Mouse (Mus musculus): ENCODE measurements around the gene Krt2.
A peak's percentile ranks its signal among the peaks of the same experiment; 100 is the strongest.

The Krt2 gene

DNA sequence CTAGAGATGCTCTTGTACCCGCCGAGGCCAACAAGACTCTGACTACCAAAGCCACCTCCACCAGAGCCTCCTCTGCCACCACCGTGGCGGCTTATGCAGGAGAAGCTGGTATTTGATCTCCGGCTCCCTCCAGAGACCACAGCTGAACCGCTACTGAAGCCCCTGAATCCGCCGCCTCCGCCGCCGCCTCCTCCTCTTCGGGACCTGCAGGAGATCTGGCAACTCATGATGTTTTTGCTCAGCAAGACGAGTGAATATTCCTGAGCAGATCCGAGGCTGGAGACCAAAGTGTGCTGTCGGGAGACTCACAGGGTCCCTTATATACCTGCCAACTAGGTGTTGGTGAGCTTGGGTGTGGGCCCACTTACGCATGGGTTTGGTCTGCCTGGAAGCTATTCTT is at the start of gene Krt2:
TSS of gene Krt2 (minus strand) at position 295 of the 400 bp plus-strand sequence.
- no peak for DNase-seq (ENCODE audit: low read depth)

DNA sequence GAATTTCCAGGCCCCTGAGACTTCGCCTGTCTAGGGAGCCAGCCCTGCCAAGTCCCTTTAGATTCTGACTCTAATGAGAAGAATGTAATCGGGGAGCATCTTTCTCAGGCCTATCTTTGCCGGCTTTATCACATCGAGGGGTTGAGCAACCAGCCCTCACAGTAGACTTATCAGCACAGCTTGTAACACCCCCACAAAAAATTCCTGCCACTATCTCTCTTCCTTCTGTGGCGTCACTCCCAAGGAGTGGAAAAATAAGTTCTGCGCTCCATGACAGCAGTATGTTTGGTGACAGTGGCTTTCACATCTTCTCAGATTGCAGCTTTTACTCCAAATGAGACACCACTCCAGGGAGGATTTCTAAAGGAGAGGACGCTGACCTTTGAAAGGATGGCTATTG is 48.8 kb upstream of the Krt2 start:
- no peak for DNase-seq (ENCODE audit: low read depth)

DNA sequence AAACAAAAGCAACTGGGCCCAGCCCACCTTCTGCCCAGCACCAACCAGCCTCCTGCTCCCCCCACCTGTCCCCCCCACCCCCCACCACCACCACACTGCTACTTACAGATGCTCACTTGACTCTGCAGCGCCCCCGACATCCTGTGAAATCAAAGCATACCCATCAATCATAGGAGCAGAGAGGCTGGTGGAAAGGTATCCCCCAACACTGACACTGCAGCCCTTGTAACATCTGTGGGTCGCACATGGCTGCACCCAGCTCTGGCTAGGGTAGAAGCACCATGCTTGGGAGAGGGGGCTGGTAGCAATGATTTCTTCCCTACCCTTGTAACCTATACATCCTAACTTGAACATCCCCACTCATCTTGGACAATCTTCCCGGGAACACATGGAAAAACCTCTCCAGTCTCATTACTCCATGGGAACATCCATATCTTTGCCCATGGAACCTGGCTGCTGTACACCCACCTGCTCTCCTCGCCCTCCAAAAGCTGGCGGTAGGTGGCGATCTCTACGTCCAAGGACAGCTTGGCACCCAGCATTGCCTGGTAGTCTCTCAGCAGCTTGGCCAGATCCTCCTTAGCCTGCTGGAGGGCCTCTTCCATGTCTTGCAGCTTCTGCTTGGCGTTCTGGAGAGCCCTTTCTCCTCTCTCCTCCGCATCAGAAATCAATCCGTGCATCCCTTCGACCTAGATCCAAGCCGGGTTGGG is 42.6 kb upstream of the Krt2 start:
- no peak for DNase-seq (ENCODE audit: low read depth)

DNA sequence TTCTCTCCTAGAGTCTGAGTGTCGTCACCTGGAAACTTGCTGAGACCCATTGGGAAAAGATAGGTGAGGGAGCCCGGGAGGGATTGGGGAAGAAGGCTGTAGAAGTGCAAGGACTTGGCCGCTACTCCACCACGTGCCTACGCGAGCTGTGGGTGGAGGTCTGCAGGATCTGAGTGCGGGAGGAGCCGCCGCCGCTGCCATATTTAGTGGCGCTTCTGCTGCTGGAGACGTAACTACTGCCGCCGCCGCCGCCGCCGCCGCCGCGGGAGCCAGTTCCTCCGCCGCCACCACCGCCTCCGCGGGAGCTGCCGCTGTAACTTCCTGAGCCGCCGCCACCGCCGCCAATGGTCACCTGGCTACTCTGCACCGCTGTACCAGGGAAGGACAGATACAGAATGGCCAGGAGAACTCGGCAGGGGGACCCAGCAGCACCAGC is 41.8 kb upstream of the Krt2 start:
- DNase-seq (ENCODE audit: low read depth), result no peak

DNA sequence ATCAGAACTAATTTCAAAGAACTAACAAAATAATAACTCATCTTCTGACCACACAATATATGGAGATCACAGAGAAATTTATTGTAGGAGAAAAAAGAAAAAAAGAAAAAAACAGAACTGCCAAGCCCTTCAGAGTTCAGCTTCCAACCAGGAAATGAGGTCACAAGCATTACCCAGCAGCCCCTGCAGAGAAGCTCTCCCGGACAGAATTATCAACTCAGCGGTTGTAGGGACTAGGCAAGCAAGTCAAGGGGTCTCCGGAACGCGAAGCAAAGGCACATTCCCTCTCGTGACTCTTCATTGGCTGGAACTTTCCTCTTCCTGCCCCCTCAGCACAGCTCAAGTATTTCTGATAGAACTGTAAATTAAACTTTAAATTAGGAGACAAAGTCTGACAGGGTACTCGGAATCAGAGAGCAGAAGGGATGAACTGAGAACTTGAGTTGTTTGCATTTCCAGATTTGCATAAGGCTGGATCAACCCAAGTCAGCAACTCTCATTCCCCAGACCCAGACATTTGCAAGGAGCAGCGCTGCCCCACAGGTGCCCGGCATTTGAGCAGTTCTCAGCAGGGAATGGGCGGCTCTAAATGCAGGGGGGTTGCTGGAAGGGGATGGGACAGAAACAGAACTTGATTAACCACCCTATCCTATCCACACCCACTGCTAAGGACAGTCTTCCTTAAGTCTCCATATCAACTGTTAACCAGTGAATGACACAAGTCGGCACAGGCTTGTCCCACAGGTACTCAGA is 40.9 kb upstream of the Krt2 start:
- DNase-seq (ENCODE audit: low read depth), result no peak

DNA sequence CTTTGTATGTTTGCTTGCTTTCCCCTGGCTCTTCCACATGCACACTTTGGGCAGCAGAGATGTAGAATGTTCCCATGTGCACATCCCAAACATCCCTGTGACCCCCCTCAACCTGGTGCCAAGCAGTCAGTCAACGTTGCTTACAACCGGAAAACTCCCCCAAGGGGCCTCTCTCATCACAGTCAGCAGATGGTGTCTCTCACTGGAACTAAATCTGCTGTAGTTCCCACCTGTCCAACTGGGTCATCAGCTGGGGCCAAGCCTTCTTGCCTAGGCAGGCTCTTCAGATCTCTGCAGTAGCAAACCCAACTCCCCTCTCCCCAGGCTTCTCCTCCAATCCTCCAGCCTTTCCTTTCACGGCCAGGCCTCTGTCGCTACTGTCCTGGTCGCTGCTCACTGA is 38.7 kb upstream of the Krt2 start:
- DNase-seq (ENCODE audit: low read depth), result no peak

DNA sequence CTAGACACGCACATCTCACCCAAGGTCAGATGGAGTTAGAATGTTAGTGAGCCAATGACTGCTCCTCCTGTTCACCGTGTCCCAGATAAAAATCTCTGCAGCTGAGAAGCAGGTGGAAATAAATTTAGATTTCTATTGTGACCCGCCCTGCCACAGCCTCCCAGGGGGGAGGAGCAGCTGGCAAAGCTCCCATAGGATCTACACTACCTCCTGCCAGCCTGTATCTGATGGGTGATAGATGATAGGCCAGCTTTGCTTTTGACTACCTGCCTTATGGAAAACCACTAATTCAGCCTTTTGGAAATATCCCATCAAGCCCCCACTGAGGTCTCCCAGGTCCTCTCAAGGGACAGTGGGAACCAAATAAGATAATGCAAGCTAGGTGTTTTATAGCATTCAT is 37.8 kb upstream of the Krt2 start:
- no peak for DNase-seq (ENCODE audit: low read depth)

DNA sequence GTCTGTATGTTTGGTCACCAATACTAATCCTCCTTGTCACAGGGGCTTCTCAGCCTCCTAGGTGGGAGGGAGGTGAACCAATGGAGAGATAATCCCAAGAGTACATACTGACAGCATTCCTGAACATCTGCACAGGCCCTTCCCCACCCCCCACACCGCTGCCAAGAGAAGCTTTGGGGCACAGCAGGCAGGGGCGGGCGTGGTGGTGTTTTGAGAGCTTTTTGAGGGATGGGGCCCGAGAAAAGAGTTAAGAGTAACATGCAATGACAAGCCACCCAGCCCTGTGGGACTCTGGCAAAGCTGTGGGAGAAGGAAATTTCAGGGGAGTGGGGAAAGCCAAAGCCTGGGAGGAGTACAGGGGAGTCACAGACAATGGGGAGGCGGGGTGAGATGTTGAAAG is 36.3 kb upstream of the Krt2 start:
- DNase-seq (ENCODE audit: low read depth), result no peak

DNA sequence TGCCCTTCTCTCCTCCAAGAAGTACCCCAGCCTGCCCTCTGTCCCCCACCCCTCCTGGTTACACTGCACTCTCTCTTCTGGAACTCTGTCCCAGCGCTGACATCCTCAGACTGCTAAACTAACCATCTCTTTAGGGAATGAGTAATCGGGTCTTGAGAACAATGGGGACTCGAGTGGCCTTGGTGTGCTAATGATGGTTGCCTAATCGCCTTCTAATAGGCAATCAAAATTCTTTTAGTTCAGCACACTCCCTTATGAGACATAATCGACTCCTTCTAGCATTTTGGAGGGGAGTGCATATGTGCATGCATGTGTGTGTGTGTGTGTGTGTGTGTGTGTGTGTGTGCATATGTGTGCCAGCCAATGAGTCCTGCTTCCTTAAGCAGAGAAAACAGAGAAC is 34.6 kb upstream of the Krt2 start:
- DNase-seq (ENCODE audit: low read depth), result no peak

DNA sequence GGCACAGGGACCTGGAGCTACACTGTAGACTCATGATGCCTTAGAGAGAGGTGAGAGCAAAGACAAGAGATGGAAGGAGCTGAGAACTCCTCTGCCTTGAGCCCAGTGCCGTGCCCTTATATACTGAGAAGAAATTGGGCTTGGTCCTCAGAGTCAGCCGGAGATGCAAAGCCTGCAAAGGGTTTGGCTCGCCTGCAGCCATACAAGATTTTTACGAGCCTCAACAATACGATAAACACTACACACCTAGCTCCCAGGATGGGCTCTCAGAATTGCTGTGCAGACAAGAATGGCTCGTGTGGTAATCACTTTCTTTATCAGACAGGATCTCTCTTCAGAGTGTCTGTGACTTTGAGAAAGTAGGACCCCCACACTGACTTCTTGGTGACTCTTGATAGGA is 32.7 kb upstream of the Krt2 start, which contains the start of gene Krt1:
TSS of gene Krt1 (minus strand) at position 101 of the 400 bp plus-strand sequence.
- DNase-seq (ENCODE audit: low read depth), result no peak

DNA sequence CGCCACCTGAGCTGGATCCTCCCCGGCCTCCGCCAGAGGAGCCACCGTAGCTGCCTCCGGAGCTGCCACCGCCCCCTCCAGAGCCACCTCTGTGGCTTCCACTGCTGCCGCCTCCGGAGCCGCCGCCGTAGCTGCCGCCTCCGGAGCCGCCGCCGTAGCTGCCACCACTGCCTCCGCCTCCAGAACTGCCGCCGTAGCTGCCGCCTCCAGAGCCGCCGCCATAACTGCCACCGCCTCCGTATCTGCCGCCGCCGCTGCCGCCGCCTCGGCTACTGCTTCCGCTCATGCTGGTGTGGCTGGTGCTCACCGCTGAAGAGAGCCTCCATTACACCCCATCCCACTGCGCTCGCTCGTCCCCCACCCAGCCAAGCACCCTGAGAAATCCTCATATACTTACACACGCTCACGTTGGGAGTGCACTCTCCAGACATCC is 28.0 kb upstream of the Krt2 start:
- no peak for DNase-seq (ENCODE audit: low read depth)

DNA sequence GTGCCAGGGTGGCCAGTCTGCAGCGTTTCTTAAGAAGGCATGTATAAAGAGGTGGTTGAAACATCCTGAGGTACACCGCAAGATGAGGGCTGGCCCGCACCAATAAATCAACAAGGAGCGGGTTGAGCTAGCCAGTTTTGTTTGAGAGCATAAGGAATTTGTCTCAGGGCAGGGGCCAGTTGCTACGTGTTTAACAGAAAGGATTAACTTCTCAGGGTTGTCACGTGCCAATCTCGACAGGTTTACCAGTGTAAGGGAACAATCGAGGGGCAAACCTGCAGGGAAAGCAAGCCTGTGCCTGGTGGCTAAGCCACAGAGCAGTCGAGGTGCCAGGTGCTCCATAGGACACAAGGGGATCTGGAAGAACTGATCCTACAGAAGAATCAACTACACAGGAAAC is 25.2 kb upstream of the Krt2 start:
- no peak for DNase-seq (ENCODE audit: low read depth)

DNA sequence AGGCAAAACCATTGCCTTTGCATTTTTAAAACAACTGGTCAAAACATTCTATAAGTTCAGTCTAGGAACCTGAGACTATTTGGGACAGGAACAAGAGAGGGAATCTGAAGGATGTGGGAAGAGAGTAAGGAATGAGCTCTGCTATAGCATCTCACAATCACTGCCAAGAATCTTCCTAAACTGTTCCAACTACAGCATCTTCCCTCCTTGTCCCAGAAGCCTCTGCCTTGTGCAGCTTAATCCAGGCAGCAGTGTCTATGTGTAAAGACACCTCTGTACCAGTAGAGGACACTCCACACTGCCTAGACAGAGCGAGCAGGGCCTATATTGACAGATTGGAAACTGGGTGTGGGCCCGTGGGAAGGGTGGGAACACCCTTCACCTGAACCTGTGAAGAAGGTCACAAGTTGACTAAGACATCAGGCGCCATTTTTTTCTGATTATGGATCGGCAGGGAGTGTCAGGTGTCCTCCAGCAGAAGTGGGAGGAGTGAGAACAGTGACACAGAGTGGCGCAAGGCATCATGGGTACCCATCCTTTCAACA is 16.9 kb upstream of the Krt2 start:
- no peak for DNase-seq (ENCODE audit: low read depth)

DNA sequence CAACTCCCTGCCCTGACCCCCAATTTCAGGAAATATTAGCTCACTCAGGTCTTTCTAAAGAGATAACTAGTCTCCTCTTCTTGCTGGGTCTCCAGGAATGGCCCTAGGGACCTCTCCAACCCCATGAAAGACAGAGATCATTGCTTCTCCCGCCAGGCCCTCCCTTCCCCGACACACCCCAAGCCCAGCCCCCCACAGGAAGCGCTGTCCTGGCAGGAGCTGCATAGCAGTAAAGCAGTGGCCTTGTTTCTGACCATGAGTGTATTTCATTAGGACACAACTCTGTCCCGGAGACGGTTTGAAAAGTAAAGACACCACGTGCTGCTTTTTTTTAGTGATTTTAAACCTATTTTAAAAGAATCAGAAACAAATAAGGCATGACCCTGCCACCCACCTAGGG is 15.2 kb upstream of the Krt2 start:
- no peak for DNase-seq (ENCODE audit: low read depth)

DNA sequence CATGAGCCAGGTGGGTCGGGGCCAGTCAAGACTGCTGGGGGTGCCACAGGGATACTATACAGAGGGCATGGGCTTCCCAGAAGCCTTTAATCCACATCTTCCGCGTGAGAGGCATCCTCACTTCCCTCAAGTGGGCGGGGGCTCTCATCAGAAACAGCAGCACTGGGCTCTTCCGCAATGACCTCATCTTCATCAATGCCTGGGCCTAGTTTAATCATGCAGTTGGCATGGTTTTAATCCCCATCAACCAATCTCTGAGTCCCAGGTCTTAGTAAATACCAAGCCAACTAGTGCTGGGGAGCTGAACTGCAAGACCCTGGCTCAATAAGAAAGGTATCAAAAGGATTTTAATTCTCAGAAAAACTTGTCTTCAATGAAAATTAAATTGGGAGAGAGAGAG is 11.5 kb upstream of the Krt2 start:
- no peak for DNase-seq (ENCODE audit: low read depth)

DNA sequence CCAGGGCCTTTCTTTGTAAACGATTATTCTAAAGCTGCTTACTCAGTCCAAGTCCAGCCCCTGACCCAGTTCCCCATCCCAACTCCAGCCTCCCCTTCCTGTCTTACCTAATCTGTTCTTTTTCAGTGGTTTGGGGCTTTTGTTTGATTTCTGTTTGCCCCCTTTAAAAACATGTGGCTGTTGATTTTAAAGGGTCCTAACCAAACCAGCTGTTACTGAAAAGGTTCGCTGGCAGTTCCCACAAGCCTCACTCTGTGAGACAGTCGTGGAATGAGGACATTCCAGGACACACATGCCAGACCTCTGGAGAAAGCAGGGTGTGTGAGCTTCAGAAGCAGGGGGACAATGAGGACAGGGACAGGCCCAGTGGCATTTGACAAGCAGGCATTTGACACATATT is 3.8 kb upstream of the Krt2 start:
- DNase-seq (ENCODE audit: low read depth), result no peak

DNA sequence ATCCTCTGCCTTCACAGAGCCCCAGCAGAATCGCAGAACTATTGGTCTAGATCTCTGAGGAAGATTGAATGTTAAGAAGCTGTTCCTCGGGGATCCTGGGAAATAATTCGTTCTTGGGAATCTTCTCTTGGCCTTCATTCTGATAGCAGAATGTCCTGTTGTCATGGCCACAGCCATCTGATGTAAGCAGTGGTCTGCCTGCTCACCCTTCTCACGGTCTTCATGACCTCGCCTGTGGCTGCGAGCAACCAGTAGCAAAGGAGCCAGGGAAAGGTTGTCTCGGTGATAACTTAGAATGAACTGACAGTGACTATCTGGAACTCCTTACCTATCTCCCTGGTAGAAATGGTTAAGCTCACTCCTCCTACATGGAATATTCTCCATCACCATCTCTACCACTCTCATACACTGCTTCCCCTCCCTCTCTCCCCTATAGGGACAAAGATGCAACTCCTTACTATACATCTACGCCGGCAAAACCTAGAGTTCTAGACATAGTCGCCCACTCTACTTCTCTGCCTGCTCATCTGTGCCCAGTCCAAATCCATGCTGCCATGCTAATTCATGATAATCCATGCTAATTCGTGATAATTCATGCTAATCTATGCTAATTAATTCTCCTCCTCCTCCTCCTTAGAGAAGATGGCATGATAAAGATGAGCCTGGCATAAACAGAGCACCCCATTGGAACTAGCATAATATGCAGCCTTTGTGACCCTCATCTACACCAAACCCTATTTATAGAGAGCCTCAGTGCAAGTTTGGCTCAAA is 14.7 kb downstream of the Krt2 start:
- no peak for DNase-seq (ENCODE audit: low read depth)

DNA sequence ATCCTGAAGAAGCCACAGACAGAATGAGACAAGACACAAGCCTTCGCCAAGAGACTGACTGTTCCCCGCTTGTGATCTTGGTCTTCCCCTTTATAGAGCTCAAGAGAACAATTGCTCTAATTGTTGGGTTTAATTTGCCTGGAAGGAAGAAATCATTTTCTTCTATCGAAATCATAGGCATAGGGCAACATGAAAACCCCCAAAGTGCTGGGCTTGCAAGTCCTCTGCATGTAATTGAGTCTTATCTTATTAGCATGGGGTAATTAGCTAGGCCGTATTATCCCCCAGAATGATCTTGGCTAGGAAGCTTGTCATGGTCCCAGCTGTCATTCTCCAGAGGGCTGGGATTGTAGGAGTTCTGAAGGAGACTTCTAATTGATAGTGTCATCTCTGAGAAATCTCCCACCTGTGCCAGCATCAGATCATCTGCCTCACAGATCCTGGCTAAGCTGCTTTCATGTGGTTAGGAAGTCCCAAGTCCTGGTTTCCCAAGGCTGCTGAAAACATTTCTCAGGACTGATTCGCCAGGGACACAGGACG is 15.6 kb downstream of the Krt2 start, which contains the start of gene Krt73:
TSS of gene Krt73 (minus strand) at position 51 of the 540 bp plus-strand sequence.
- no peak for DNase-seq (ENCODE audit: low read depth)

DNA sequence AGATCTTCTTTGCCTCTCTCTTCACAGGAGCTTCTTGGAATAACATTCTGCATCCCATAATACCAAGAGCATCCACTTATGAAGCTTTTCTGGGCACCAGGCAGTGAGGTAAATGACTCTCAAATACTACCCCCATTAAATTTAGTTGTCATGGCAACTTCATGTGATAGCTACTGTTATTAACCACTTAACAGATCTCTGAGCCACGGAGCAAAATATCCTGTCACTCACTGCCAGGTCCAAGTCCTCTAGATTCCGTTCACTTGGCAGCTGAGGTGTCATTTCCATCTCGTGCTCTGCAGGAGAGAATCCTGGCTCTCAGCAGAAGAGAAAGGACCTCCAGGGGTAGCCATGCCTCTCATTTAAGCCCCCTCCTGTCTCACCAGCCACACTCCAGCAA is 27.1 kb downstream of the Krt2 start:
- no peak for DNase-seq (ENCODE audit: low read depth)

DNA sequence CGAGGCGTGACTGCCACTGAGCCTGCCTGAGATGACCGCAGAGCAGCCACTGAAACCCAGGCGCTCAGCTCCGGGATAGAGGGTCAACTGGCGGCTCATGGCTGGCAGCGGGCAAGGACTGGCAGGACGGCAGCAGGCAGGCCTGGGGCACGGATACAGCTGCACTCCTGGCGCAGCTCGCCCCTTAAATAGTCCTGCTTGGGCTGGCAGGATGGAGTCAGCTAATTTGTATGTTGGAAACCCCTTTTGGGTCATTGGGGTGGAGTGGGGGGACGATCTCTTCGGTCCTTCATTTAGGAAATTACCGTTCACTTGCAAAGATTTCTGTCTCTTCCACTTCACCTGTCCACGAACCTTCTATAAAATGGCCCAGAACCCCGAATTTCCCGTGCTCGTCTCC is 31.6 kb downstream of the Krt2 start, which contains the start of gene Krt72:
TSS of gene Krt72 (minus strand) at position 101 of the 400 bp plus-strand sequence.
- DNase-seq (ENCODE audit: low read depth), result no peak

DNA sequence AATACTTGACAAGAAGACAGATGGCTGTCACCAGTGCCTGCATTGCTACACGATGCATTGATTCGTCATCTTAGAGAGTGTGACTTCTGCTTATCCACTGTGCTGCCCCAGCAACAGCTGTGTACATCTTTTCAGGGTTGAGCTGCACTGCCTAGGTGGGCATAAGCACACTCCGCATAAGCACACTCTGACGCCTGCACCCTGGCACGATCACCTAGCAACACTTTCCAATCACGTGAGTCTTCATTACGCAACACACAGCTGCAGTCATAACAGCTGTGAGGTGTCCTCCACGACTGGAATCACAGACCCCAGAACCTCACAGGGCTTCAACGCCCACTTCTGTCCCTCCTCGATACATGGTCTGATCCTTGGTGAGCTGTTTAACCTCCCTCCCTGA is 44.5 kb downstream of the Krt2 start:
- no peak for DNase-seq (ENCODE audit: low read depth)

DNA sequence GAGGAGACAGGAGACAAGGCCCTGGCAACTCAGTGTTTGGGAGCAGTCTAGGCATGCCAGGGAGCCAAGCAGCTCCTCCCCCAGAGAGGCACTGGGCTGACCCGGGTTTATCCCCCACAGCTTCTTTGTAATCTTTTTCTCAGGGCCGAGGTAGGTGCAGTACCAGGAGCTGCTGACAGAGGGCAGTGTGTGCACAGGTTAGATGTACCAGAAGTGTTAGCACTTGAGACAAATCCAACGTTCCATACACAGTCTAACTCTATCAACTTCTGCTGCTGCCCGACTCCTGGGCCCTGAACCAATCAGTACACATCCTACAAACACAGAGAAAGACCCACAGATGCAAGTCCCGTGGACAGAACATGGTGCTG is 45.3 kb downstream of the Krt2 start:
- DNase-seq (ENCODE audit: low read depth), result peak; percentile 85

All from NIH3T3 (cell line).